ENCODE assay signal across 8 mouse cellular contexts in genomic region chr7:139467896-139468279, GRCm38 (mm10).
A peak's percentile ranks its signal among the peaks of the same experiment; 100 is the strongest.
DNase-seq lines count a peak whose midpoint lies in the region; ATAC-seq and TF ChIP-seq lines count a peak whose summit lies in the region.

No protein-coding gene starts in this region.

- TF ChIP-seq EP300 in heart, adult 2 months (IDR thresholded peaks at IDR 0.05; ENCODE audit: insufficient read depth, low read depth, low read length), result peak; percentile 67; the same call in 1 of the 2 replicates

- H3K36me3 ChIP-seq in heart, adult 2 months (ENCODE audit: control insufficient read depth, insufficient read depth, low read length), result peaks cover 13% of the 10 kb centered on the region
- H3K36me3 ChIP-seq in kidney, embryonic 16.5 days (ENCODE audit: insufficient read depth, low read length), result no peaks in the 10 kb centered on the region
- no peaks in the 10 kb centered on the region for H3K36me3 ChIP-seq in midbrain, embryonic 11.5 days (ENCODE audit: control insufficient read depth, insufficient read depth, low read length)

- H3K79me2 ChIP-seq in heart, adult 2 months (replicated peaks; ENCODE audit: control insufficient read depth, insufficient read depth, low read length), result no peaks in the 10 kb centered on the region; the same call in 1 of the 2 replicates

- 0 out of 2 replicates have a peak, but pooled peaks have one; percentile 44 for TF ChIP-seq POLR2A in heart, adult 2 months (IDR thresholded peaks at IDR 0.05; ENCODE audit: insufficient read depth, low read depth, low read length)

- H3K9ac ChIP-seq in heart, adult 2 months (ENCODE audit: low read depth, low read length), result peak overlapping the region; percentile 41; the same call in 1 of the 2 replicates
- H3K9ac ChIP-seq in kidney, embryonic 16.5 days (replicated peaks; ENCODE audit: low read length), result no peak overlapping the region
- no peak overlapping the region for H3K9ac ChIP-seq in midbrain, embryonic 11.5 days (ENCODE audit: low read length)

- peaks cover 54% of the 10 kb centered on the region for H3K4me1 ChIP-seq in heart, adult 2 months (ENCODE audit: control insufficient read depth, insufficient read depth, low read length)
- H3K4me1 ChIP-seq in kidney, embryonic 16.5 days (ENCODE audit: insufficient read depth, low read length), result peaks cover 42% of the 10 kb centered on the region
- peaks cover 2% of the 10 kb centered on the region; the same call in 1 of the 2 replicates for H3K4me1 ChIP-seq in midbrain, embryonic 11.5 days (ENCODE audit: control insufficient read depth, insufficient read depth, low read length)

- WGBS in heart, adult 2 months, result 23% methylated on average over 4 of the region's 4 CpGs
- WGBS in kidney, embryonic 16.5 days, result 53% methylated on average over 4 of the region's 4 CpGs
- 67% methylated on average over 4 of the region's 4 CpGs for WGBS in midbrain, embryonic 11.5 days

- TF ChIP-seq CTCF in heart, adult 2 months (IDR thresholded peaks at IDR 0.05), result peak; percentile 73

- H3K4me3 ChIP-seq in heart, adult 2 months, result no peak overlapping the region
- H3K4me3 ChIP-seq in kidney, embryonic 16.5 days (ENCODE audit: low read length), result no peak overlapping the region
- H3K4me3 ChIP-seq in midbrain, embryonic 11.5 days (ENCODE audit: low read depth, low read length), result no peak overlapping the region

- peak overlapping the region; percentile 88 for H3K27ac ChIP-seq in heart, adult 2 months
- H3K27ac ChIP-seq in kidney, embryonic 16.5 days (ENCODE audit: low read length), result peak overlapping the region; percentile 72
- no peak overlapping the region for H3K27ac ChIP-seq in midbrain, embryonic 11.5 days (ENCODE audit: low read depth, low read length)

- H3K4me2 ChIP-seq in kidney, embryonic 16.5 days (replicated peaks; ENCODE audit: low read depth, low read length), result no peak overlapping the region
- no peak overlapping the region for H3K4me2 ChIP-seq in midbrain, embryonic 11.5 days

- no peaks in the 10 kb centered on the region for H3K27me3 ChIP-seq in heart, adult 2 months (ENCODE audit: control insufficient read depth, insufficient read depth, low read length)
- no peaks in the 10 kb centered on the region for H3K27me3 ChIP-seq in kidney, embryonic 16.5 days (ENCODE audit: insufficient read depth, low read length)
- no peaks in the 10 kb centered on the region for H3K27me3 ChIP-seq in midbrain, embryonic 11.5 days (ENCODE audit: control insufficient read depth, insufficient read depth, low read length)

- peak; percentile 75 for DNase-seq in NIH3T3 (ENCODE audit: low read depth)
- DNase-seq in adrenal gland, postnatal 14 days, result peak; percentile 76
- peak; percentile 52 to 77 for DNase-seq in heart, adult 2 months
- peak; percentile 36 to 48 for DNase-seq in lung, postnatal 4 days
- no peak for DNase-seq in thymus, postnatal 4 days
- DNase-seq in left cerebral cortex, postnatal 10 days (ENCODE audit: extremely low spot score in 1 of 2, low spot score in 2 of 2), result no peak
- DNase-seq in midbrain, embryonic 11.5 days (ENCODE audit: low spot score, missing footprints), result no peak

- no peaks in the 10 kb centered on the region for H3K9me3 ChIP-seq in kidney, embryonic 16.5 days (ENCODE audit: low read length)
- H3K9me3 ChIP-seq in midbrain, embryonic 11.5 days (ENCODE audit: control insufficient read depth, low read length), result no peaks in the 10 kb centered on the region

- intact Hi-C loops in heart, adult 2 months (cut with DNase I), result no loop called here
- intact Hi-C loops in left cerebral cortex, postnatal 10 days (cut with DNase I), result loop anchor here (5.0 kb wide), 1 partner anchor 71 kb away; no protein-coding TSS in a partner anchor

- peak; percentile 49 for ATAC-seq in kidney, embryonic 16.5 days (ENCODE audit: low FRiP score, low TSS enrichment)
- ATAC-seq in midbrain, embryonic 11.5 days (ENCODE audit: low FRiP score), result no peak

Comparison
In these comparisons a context has a peak if more than half of its experiments do, and no peak if none do; other contexts are left out.
1. DNase-seq: peak in NIH3T3 (single experiment), adrenal gland, postnatal 14 days (single experiment), heart, adult 2 months (2 of 2) and lung, postnatal 4 days (2 of 2); none in thymus, postnatal 4 days (single experiment), left cerebral cortex, postnatal 10 days (0 of 2) and midbrain, embryonic 11.5 days (single experiment).